Mouse (Mus musculus) bone marrow macrophage, adult 2 months (primary cell): Measurements from ENCODE around the gene 2310033P09Rik.
A peak's percentile ranks its signal among the peaks of the same experiment; 100 is the strongest.

ENCODE experiments used
- CTCF ChIP-seq: IDR thresholded peaks from 2 replicates; pipeline ENCODE4 v1.5.1; 2012; ENCODE audit warnings: low read depth, mild to moderate bottlenecking, low read length, moderate library complexity
- POLR2A ChIP-seq: IDR thresholded peaks from 2 replicates; pipeline ENCODE4 v1.6.1; 2012; ENCODE audit warnings: mild to moderate bottlenecking, low read depth, low read length, borderline replicate concordance

- TF ChIP-seq CTCF (peak; percentile 67), POLR2A (no peak)
These were observed 24.3 kb upstream of the 2310033P09Rik start for GRCm38 (mm10) chr11:59183821-59184220.
